Comparison of ENCODE assay signal across 8 mouse cellular contexts in the genomic region with DNA sequence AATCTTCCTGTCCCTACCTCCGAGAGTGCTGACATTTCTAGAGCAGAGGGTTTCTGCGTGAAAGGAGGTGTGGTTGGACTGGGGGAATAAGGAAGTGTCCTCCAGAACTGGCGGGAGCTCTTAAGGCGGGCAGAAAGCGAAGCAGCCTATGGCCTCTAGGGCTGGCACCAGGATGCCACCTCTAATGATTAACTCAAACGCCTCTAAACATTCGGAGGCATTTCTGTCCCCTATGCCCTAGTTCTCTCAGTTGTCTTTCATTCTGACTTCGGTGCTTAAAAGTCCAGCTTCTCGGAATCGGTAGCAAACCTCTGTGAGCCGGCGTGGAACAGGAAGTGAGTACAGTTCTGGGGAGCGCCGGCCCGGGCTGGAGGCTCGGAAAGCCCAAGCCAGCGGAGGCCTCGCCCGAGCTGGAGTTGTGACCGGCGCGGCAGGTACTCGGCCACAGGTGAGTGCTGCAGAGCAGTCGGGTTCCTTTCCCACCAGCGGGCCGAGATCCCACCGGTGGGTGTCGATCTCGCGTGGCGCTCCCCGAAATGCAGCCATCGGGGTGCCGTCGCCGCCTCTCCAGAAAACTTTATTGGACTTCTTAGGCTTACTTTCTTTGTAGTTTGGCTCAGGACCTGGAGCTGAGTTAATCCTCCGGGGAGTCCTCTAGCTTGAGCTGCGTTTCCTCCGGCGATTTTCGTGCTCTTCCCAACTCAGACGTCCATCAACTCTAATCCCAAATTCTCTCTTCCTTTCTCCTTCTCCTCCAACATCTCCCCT. TPM values are rescaled to one million over a fixed set of nuclear protein-coding genes. Genes with fewer than 3 reads are reported as not detected.
A peak's percentile ranks its signal among the peaks of the same experiment; 100 is the strongest.
DNase-seq lines count a peak whose midpoint lies in the region; ATAC-seq and TF ChIP-seq lines count a peak whose summit lies in the region.

A gene (plus strand): TSS at position 84 of the 768 bp plus-strand sequence.

- no peaks in the 10 kb centered on the region for H3K27me3 ChIP-seq in forebrain, embryonic 14.5 days (replicated peaks; ENCODE audit: control insufficient read depth, insufficient read depth, low read length)
- 0 out of 2 replicates have a peak, but pooled peaks cover 8% of the 10 kb centered on the region for H3K27me3 ChIP-seq in hindbrain, embryonic 12.5 days
- no peaks in the 10 kb centered on the region for H3K27me3 ChIP-seq in limb, embryonic 15.5 days
- H3K27me3 ChIP-seq in midbrain, embryonic 16.5 days (ENCODE audit: control insufficient read depth, insufficient read depth, low read depth, low read length) = no peaks in the 10 kb centered on the region; the same call in 1 of the 2 replicates
- H3K27me3 ChIP-seq in testis, adult 2 months (ENCODE audit: control insufficient read depth, insufficient read depth, low read length) = no peaks in the 10 kb centered on the region

- H3K36me3 ChIP-seq in forebrain, embryonic 14.5 days (ENCODE audit: control insufficient read depth, insufficient read depth, low read length) = no peaks in the 10 kb centered on the region
- no peaks in the 10 kb centered on the region for H3K36me3 ChIP-seq in hindbrain, embryonic 12.5 days
- peaks cover 8% of the 10 kb centered on the region; the same call in 1 of the 2 replicates for H3K36me3 ChIP-seq in limb, embryonic 15.5 days
- no peaks in the 10 kb centered on the region for H3K36me3 ChIP-seq in midbrain, embryonic 16.5 days (ENCODE audit: control insufficient read depth, insufficient read depth, low read length)
- H3K36me3 ChIP-seq in testis, adult 2 months (ENCODE audit: control insufficient read depth, insufficient read depth, low read length) = no peaks in the 10 kb centered on the region

- peak; percentile 64 for DNase-seq in ES-CJ7 (ENCODE audit: low read depth, low spot score)
- peak in 1 of 2 experiments; percentile 28 for DNase-seq in adrenal gland, postnatal 4 days (ENCODE audit: low spot score in 2 of 2)
- peak; percentile 22 for DNase-seq in forebrain, embryonic 14.5 days (ENCODE audit: low spot score)
- DNase-seq in layer of hippocampus, postnatal 25 days (ENCODE audit: extremely low spot score in 1 of 2, low spot score in 1 of 2) = no peak

- no peaks in the 10 kb centered on the region for H3K9me3 ChIP-seq in forebrain, embryonic 14.5 days (replicated peaks; ENCODE audit: control insufficient read depth, low read length)
- no peaks in the 10 kb centered on the region for H3K9me3 ChIP-seq in hindbrain, embryonic 12.5 days (replicated peaks)
- no peaks in the 10 kb centered on the region for H3K9me3 ChIP-seq in limb, embryonic 15.5 days
- no peaks in the 10 kb centered on the region for H3K9me3 ChIP-seq in midbrain, embryonic 16.5 days (replicated peaks; ENCODE audit: control insufficient read depth, low read length, poor library complexity, severe bottlenecking)

- H3K4me1 ChIP-seq in forebrain, embryonic 14.5 days (ENCODE audit: control insufficient read depth, insufficient read depth, low read length) = no peaks in the 10 kb centered on the region
- 0 out of 2 replicates have a peak, but pooled peaks cover 9% of the 10 kb centered on the region for H3K4me1 ChIP-seq in hindbrain, embryonic 12.5 days
- peaks cover 2% of the 10 kb centered on the region; the same call in 1 of the 2 replicates for H3K4me1 ChIP-seq in limb, embryonic 15.5 days
- no peaks in the 10 kb centered on the region for H3K4me1 ChIP-seq in midbrain, embryonic 16.5 days (ENCODE audit: control insufficient read depth, insufficient read depth, low read length)
- H3K4me1 ChIP-seq in testis, adult 2 months (ENCODE audit: control insufficient read depth, insufficient read depth, low read length) = peaks cover 6% of the 10 kb centered on the region

- H3K4me2 ChIP-seq in forebrain, embryonic 14.5 days (ENCODE audit: low read length) = peak within 1 kb of the TSS; percentile 76
- H3K4me2 ChIP-seq in hindbrain, embryonic 12.5 days (replicated peaks) = peak within 1 kb of the TSS; percentile 78
- H3K4me2 ChIP-seq in limb, embryonic 15.5 days = peak within 1 kb of the TSS; percentile 53
- H3K4me2 ChIP-seq in midbrain, embryonic 16.5 days (ENCODE audit: low read length) = peak within 1 kb of the TSS; percentile 71

- H3K27ac ChIP-seq in forebrain, embryonic 14.5 days (ENCODE audit: low read depth, low read length) = no peak within 1 kb of the TSS
- H3K27ac ChIP-seq in hindbrain, embryonic 12.5 days = no peak within 1 kb of the TSS
- H3K27ac ChIP-seq in limb, embryonic 15.5 days = peak within 1 kb of the TSS; percentile 77
- H3K27ac ChIP-seq in midbrain, embryonic 16.5 days (ENCODE audit: low read length) = no peak within 1 kb of the TSS
- H3K27ac ChIP-seq in testis, adult 2 months (ENCODE audit: control insufficient read depth, insufficient read depth, low read depth, low read length) = peak within 1 kb of the TSS; percentile 26

- H3K4me3 ChIP-seq in forebrain, embryonic 14.5 days (ENCODE audit: low read depth, low read length) = peak within 1 kb of the TSS; percentile 40
- peak within 1 kb of the TSS; percentile 47 for H3K4me3 ChIP-seq in hindbrain, embryonic 12.5 days
- H3K4me3 ChIP-seq in limb, embryonic 15.5 days = peak within 1 kb of the TSS; percentile 55
- H3K4me3 ChIP-seq in midbrain, embryonic 16.5 days (ENCODE audit: low read depth, low read length) = peak within 1 kb of the TSS; percentile 40
- H3K4me3 ChIP-seq in testis, adult 2 months (ENCODE audit: control insufficient read depth, low read depth, low read length) = peak within 1 kb of the TSS; percentile 89

- WGBS in forebrain, embryonic 14.5 days = 1% methylated on average over 42 of the region's 42 CpGs
- WGBS in hindbrain, embryonic 12.5 days = under 1% methylated on average over 42 of the region's 42 CpGs
- WGBS in limb, embryonic 15.5 days = under 1% methylated on average over 42 of the region's 42 CpGs
- WGBS in midbrain, embryonic 16.5 days = 2% methylated on average over 42 of the region's 42 CpGs

- no peak for TF ChIP-seq CTCF in testis, adult 2 months (IDR thresholded peaks at IDR 0.05; ENCODE audit: control insufficient read depth, insufficient read depth, insufficient replicate concordance, low read depth, low read length)

- peak; percentile 52; the same call in 1 of the 2 replicates for ATAC-seq in forebrain, embryonic 14.5 days
- no peak for ATAC-seq in hindbrain, embryonic 12.5 days (ENCODE audit: low FRiP score)
- ATAC-seq in limb, embryonic 15.5 days (ENCODE audit: insufficient number of reproducible peaks, low FRiP score, low TSS enrichment, low read depth) = peak; percentile 71; the same call in 1 of the 2 replicates
- no peak for ATAC-seq in midbrain, embryonic 16.5 days

- H3K9ac ChIP-seq in forebrain, embryonic 14.5 days (ENCODE audit: low read length) = peak within 1 kb of the TSS; percentile 68
- peak within 1 kb of the TSS; percentile 58 for H3K9ac ChIP-seq in hindbrain, embryonic 12.5 days
- H3K9ac ChIP-seq in limb, embryonic 15.5 days = peak within 1 kb of the TSS; percentile 62
- peak within 1 kb of the TSS; percentile 48; the same call in 1 of the 2 replicates for H3K9ac ChIP-seq in midbrain, embryonic 16.5 days (ENCODE audit: low read depth, low read length)

- no peak for TF ChIP-seq POLR2A in testis, adult 2 months (IDR thresholded peaks at IDR 0.05; ENCODE audit: control insufficient read depth, low read depth, low read length)

RNA-seq across cellular contexts. Expression of the gene that starts here (rescaled TPM):
- 10 to 100 TPM; 25.6 to 29.8 TPM for total RNA-seq in adrenal gland, postnatal 4 days (2021)
- 3.8 and 4.7 TPM in 2 replicates for polyA plus RNA-seq in forebrain, embryonic 14.5 days (2014; fragmentation: Nextera tagmentation; extraction: Ambion mirVana)
- 16.5 and 19.7 TPM in 2 replicates for polyA plus RNA-seq in hindbrain, embryonic 12.5 days (2016; fragmentation: Nextera tagmentation; extraction: Ambion mirVana)
- polyA plus RNA-seq in limb, embryonic 15.5 days (2015; fragmentation: Nextera tagmentation; extraction: Ambion mirVana) = 38.3 and 38.9 TPM in 2 replicates
- polyA plus RNA-seq in midbrain, embryonic 16.5 days (2015; fragmentation: Nextera tagmentation; extraction: Ambion mirVana) = 5.1 and 5.3 TPM in 2 replicates
- polyA plus RNA-seq in testis, adult 2 months (2012; rRNA removed) = 0.73 and 0.90 TPM in 2 replicates
- total RNA-seq in layer of hippocampus, postnatal 25 days (2021) = 1 to 10 TPM; 2.7 TPM

Comparison
In these comparisons a context has a peak if more than half of its experiments do, and no peak if none do; other contexts are left out.
1. RNA of the gene that starts here (total RNA-seq): 25.6 to 29.8 TPM in adrenal gland, postnatal 4 days; 2.7 TPM in layer of hippocampus, postnatal 25 days; every median in the first group is over 4 times any median in the second.
2. DNase-seq: peak in ES-CJ7 (single experiment) and forebrain, embryonic 14.5 days (single experiment); none in layer of hippocampus, postnatal 25 days (0 of 2).
3. ATAC-seq: peak in forebrain, embryonic 14.5 days (single experiment) and limb, embryonic 15.5 days (single experiment); none in hindbrain, embryonic 12.5 days (single experiment) and midbrain, embryonic 16.5 days (single experiment).
4. H3K27ac ChIP-seq: peak in limb, embryonic 15.5 days (single experiment) and testis, adult 2 months (single experiment); none in forebrain, embryonic 14.5 days (single experiment), hindbrain, embryonic 12.5 days (single experiment) and midbrain, embryonic 16.5 days (single experiment).
5. Peak in every context shown above with its lines, with median percentiles within 50 percentile points of each other: H3K4me2 ChIP-seq, H3K4me3 ChIP-seq and H3K9ac ChIP-seq.